Comparison of ENCODE assay signal across 11 mouse cellular contexts in the genomic region with DNA sequence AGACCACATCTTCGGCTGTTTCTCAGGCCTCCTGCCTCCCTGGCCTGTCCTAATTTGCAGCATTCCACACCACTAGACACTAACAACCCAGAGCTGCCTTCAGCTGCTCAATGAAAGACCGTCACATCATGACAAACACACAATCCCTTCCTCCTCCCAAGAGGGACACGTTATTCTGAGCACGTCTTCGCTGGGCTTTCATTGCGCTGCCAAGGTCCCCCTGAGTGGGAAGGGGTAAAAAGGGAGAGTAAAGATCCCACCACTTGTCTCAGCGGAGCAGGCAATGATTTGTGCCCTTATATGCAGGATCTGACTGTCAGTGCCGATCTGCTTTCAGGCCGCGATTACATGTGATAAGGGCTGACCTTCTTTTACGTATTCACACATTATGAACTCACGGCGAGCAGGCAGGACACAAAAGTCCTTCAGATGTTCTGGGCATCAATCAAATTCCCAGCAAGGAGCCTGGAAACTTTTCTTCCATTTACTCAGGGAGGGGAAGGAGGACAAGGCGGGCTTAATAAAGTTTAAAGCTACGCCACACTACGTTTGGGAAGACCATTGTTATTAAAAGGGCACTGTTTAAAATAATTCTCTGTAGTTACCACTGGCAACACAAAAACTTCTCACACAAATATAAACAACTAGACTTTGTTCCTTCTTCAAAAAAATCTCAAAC.
DNase-seq lines count a peak whose midpoint lies in the region; ATAC-seq and TF ChIP-seq lines count a peak whose summit lies in the region.
"Had no signal": no experiment of that assay in that cellular context is flagged by ENCODE, and none has a peak within 500 bp of the region (broad histone marks: within the 10 kb centered on the region; RNA-seq: fewer than 3 reads in every experiment).

No protein-coding gene starts in this region.

- DNase-seq in right cerebral cortex, postnatal 10 days (ENCODE audit: low spot score in 2 of 2) = peak; percentile 48
- no peak for DNase-seq in right cerebral cortex, postnatal 36 days (ENCODE audit: low spot score in 2 of 2)
- DNase-seq in gastrocnemius, adult 8-10 months (ENCODE audit: low spot score in 2 of 2) = no peak
- no peak for DNase-seq in kidney, adult 2 months
- no peak for DNase-seq in thymus, postnatal 0 days (ENCODE audit: low spot score)
- DNase-seq: kidney, postnatal 14 days; thymus, postnatal 4 days had no signal

- peak; percentile 92 for ATAC-seq in forebrain, embryonic 12.5 days (ENCODE audit: low FRiP score)
- ATAC-seq in midbrain, embryonic 12.5 days (ENCODE audit: low FRiP score, low read depth) = peak; percentile 93
- ATAC-seq: Patski had no signal

- H3K36me3 ChIP-seq in forebrain, embryonic 12.5 days (replicated peaks) = no peaks in the 10 kb centered on the region
- H3K36me3 ChIP-seq in midbrain, embryonic 12.5 days = no peaks in the 10 kb centered on the region
- H3K36me3 ChIP-seq in kidney, adult 2 months (ENCODE audit: control insufficient read depth, insufficient read depth, low read length) = no peaks in the 10 kb centered on the region
- H3K36me3 ChIP-seq: liver, embryonic 15.5 days had no signal

- peak overlapping the region; percentile 84 for H3K27ac ChIP-seq in forebrain, embryonic 12.5 days
- H3K27ac ChIP-seq in midbrain, embryonic 12.5 days (replicated peaks) = peak overlapping the region; percentile 75
- no peak overlapping the region for H3K27ac ChIP-seq in kidney, adult 2 months (ENCODE audit: insufficient read depth, low read depth, low read length)
- H3K27ac ChIP-seq: liver, embryonic 15.5 days had no signal

- H3K4me3 ChIP-seq in forebrain, embryonic 12.5 days (replicated peaks) = 0 out of 2 replicates have a peak overlapping the region, but pooled peaks have one; percentile 4
- H3K4me3 ChIP-seq in midbrain, embryonic 12.5 days = no peak overlapping the region
- H3K4me3 ChIP-seq in kidney, adult 2 months (ENCODE audit: insufficient read depth, low read depth, low read length) = no peak overlapping the region
- H3K4me3 ChIP-seq: liver, embryonic 15.5 days had no signal

- TF ChIP-seq CTCF in kidney, adult 2 months (conservative IDR thresholded peaks at IDR 0.05; ENCODE audit: insufficient read depth, insufficient read length, low read depth, low read length) = no peak

- no peaks in the 10 kb centered on the region for H3K27me3 ChIP-seq in forebrain, embryonic 12.5 days
- no peaks in the 10 kb centered on the region for H3K27me3 ChIP-seq in midbrain, embryonic 12.5 days
- no peaks in the 10 kb centered on the region for H3K27me3 ChIP-seq in kidney, adult 2 months (replicated peaks; ENCODE audit: control insufficient read depth, insufficient read depth, low read length)
- H3K27me3 ChIP-seq: liver, embryonic 15.5 days; Patski had no signal

- peaks cover 60% of the 10 kb centered on the region for H3K4me1 ChIP-seq in forebrain, embryonic 12.5 days
- peaks cover 56% of the 10 kb centered on the region for H3K4me1 ChIP-seq in midbrain, embryonic 12.5 days
- no peaks in the 10 kb centered on the region for H3K4me1 ChIP-seq in kidney, adult 2 months (ENCODE audit: control insufficient read depth, insufficient read depth, low read length)
- H3K4me1 ChIP-seq: liver, embryonic 15.5 days had no signal

- H3K9ac ChIP-seq in forebrain, embryonic 12.5 days = no peak overlapping the region
- H3K9ac ChIP-seq in midbrain, embryonic 12.5 days (replicated peaks) = no peak overlapping the region
- H3K9ac ChIP-seq: liver, embryonic 15.5 days had no signal

- TF ChIP-seq POLR2A in kidney, adult 2 months (IDR thresholded peaks at IDR 0.05; ENCODE audit: low read depth, low read length) = no peak

- WGBS in forebrain, embryonic 12.5 days = 7% methylated on average over 16 of the region's 16 CpGs
- WGBS in midbrain, embryonic 12.5 days = 8% methylated on average over 16 of the region's 16 CpGs
- 62% methylated on average over 16 of the region's 16 CpGs for WGBS in kidney, adult 2 months

- no peaks in the 10 kb centered on the region for H3K9me3 ChIP-seq in forebrain, embryonic 12.5 days
- no peaks in the 10 kb centered on the region for H3K9me3 ChIP-seq in midbrain, embryonic 12.5 days
- H3K9me3 ChIP-seq: liver, embryonic 15.5 days had no signal

- peak overlapping the region; percentile 43 for H3K4me2 ChIP-seq in forebrain, embryonic 12.5 days
- H3K4me2 ChIP-seq in midbrain, embryonic 12.5 days (replicated peaks) = peak overlapping the region; percentile 46
- H3K4me2 ChIP-seq: liver, embryonic 15.5 days had no signal

Comparison
In these comparisons a context has a peak if more than half of its experiments do, and no peak if none do; other contexts are left out.
1. DNase-seq: peak in right cerebral cortex, postnatal 10 days (2 of 2); none in right cerebral cortex, postnatal 36 days (0 of 2), gastrocnemius, adult 8-10 months (0 of 2), kidney, adult 2 months (single experiment) and thymus, postnatal 0 days (single experiment).